Mouse (Mus musculus) myocyte (in vitro differentiated cells): Measurements from ENCODE around the gene Hoxa3. TPM values are rescaled to one million over a fixed set of nuclear protein-coding genes. Genes with fewer than 3 reads are reported as not detected.
A peak's percentile ranks its signal among the peaks of the same experiment; 100 is the strongest.

Experiments used
- H3K27me3 ChIP-seq: one replicate; pipeline ENCODE4 v1.6.1; 2011; ENCODE audit not compliant: control insufficient read depth, insufficient read depth, insufficient read length
- H3K36me3 ChIP-seq: one replicate; pipeline ENCODE4 v1.6.1; 2011; ENCODE audit not compliant: control insufficient read depth, insufficient read depth
- H3K4me2 ChIP-seq: one replicate; pipeline ENCODE4 v1.6.1; 2011; ENCODE audit warnings: low read depth, control low read depth
- H3K4me3 ChIP-seq: one replicate; pipeline ENCODE4 v1.5.1; 2011; ENCODE audit warnings: mild to moderate bottlenecking, control low read depth, moderate library complexity
- H3K79me2 ChIP-seq: one replicate; pipeline ENCODE4 v1.6.1; 2011; ENCODE audit not compliant: control insufficient read depth, insufficient read depth
- H3ac ChIP-seq: one replicate; pipeline ENCODE4 v1.6.1; 2011; ENCODE audit not compliant: control insufficient read depth, insufficient read length
- CEBPB ChIP-seq: IDR thresholded peaks from 2 replicates; pipeline ENCODE4 v1.6.1; 2011; ENCODE audit warnings: mild to moderate bottlenecking, moderate library complexity; ENCODE audit not compliant: poor library complexity, insufficient read depth, severe bottlenecking
- E2F4 ChIP-seq: IDR thresholded peaks from one replicate; pipeline ENCODE4 v1.6.1; 2011; ENCODE audit warnings: mild to moderate bottlenecking, control low read depth, moderate library complexity; ENCODE audit not compliant: insufficient read depth
- MAX ChIP-seq: IDR thresholded peaks from one replicate; pipeline ENCODE4 v1.6.1; 2011; ENCODE audit warnings: low read depth, mild to moderate bottlenecking, control low read depth
- MYOD1 ChIP-seq, 3 experiments: IDR thresholded peaks; one replicate each; pipeline ENCODE4 v1.6.1; 2011; ENCODE audit warnings: control low read depth in 2 of 3, low read depth in 2 of 3, mild to moderate bottlenecking in 2 of 3, moderate library complexity in 1 of 3; ENCODE audit not compliant: insufficient read length in 2 of 3, control insufficient read depth in 1 of 3
- MYOG ChIP-seq, 3 experiments: IDR thresholded peaks; one replicate each; pipeline ENCODE4 v1.6.1; 2011; ENCODE audit warnings: control low read depth in 2 of 3, low read depth in 2 of 3, mild to moderate bottlenecking in 2 of 3; ENCODE audit not compliant: insufficient read length in 2 of 3, control insufficient read depth in 1 of 3, insufficient read depth in 1 of 3
- POLR2A ChIP-seq: IDR thresholded peaks from one replicate; pipeline ENCODE4 v1.6.1; 2011; ENCODE audit warnings: low read depth, mild to moderate bottlenecking, control low read depth, moderate library complexity; ENCODE audit not compliant: insufficient read length
- POLR2AphosphoS2 ChIP-seq: IDR thresholded peaks from one replicate; pipeline ENCODE4 v1.6.1; 2011; ENCODE audit warnings: low read depth, control low read depth; ENCODE audit not compliant: insufficient read length
- REST ChIP-seq: IDR thresholded peaks from one replicate; pipeline ENCODE4 v1.6.1; 2011; ENCODE audit warnings: mild to moderate bottlenecking, control low read depth, moderate library complexity; ENCODE audit not compliant: insufficient read depth, insufficient read length
- SRF ChIP-seq: IDR thresholded peaks from one replicate; pipeline ENCODE4 v1.6.1; 2011; ENCODE audit warnings: low read depth; ENCODE audit not compliant: control insufficient read depth, insufficient read length
- TCF12 ChIP-seq: IDR thresholded peaks from one replicate; pipeline ENCODE4 v1.6.1; 2011; ENCODE audit warnings: mild to moderate bottlenecking, control low read depth; ENCODE audit not compliant: poor library complexity, insufficient read depth, severe bottlenecking
- TCF3 ChIP-seq: IDR thresholded peaks from one replicate; pipeline ENCODE4 v1.6.1; 2011; ENCODE audit warnings: low read depth, control low read depth; ENCODE audit not compliant: insufficient read length
- USF1 ChIP-seq: IDR thresholded peaks from one replicate; pipeline ENCODE4 v1.6.1; 2011; ENCODE audit warnings: low read depth, mild to moderate bottlenecking, control low read depth, moderate library complexity
- polyA plus RNA-seq: library from polyadenylated mRNA; unstranded; fragments of >200 nt; fragmentation: generic; extraction: Trizol; gene quantifications from one replicate; pipeline ENCODE4 v1.2.1, GENCODE M21; 2012; ENCODE audit warnings: missing spikeins

Gene Hoxa3
- polyA plus RNA-seq, 1 experiment = 1.0 TPM

GRCm38 (mm10) chr6:52208072-52208867 is 4.9 kb downstream of the Hoxa3 start, which contains the start of gene Hoxa6:
TSS of gene Hoxa6 (minus strand) at chr6:52208722.
- Histone ChIP-seq H3K36me3 (peaks cover 9% of the 10 kb centered on the region), H3K27me3 (no peaks in the 10 kb centered on the region), H3ac (no peak within 1 kb of the TSS), H3K79me2 (peaks cover 39% of the 10 kb centered on the region), H3K4me3 (peak within 1 kb of the TSS; percentile 67), H3K4me2 (peak within 1 kb of the TSS; percentile 69)
- TF ChIP-seq MAX (no peak), E2F4 (no peak)

GRCm38 (mm10) chr6:52207684-52207976 is 5.5 kb downstream of the Hoxa3 start:
- peak overlapping the region; percentile 67 for H3K4me3 ChIP-seq
- H3ac ChIP-seq = no peak overlapping the region
- peaks cover 39% of the 10 kb centered on the region for H3K79me2 ChIP-seq
- TF ChIP-seq POLR2AphosphoS2 (no peak), REST (no peak), USF1 (no peak), MYOG (IDR thresholded peaks at IDR 0.05; ENCODE audit: control insufficient read depth in 1 of 3, insufficient read depth in 1 of 3, insufficient read length in 2 of 3, low read depth in 2 of 3) (no peak), TCF12 (no peak), MAX (no peak), MYOD1 (IDR thresholded peaks at IDR 0.05; ENCODE audit: control insufficient read depth in 1 of 3, insufficient read length in 2 of 3, low read depth in 2 of 3) (no peak), TCF3 (no peak), CEBPB (no peak), POLR2A (no peak), E2F4 (no peak), SRF (no peak)
- peak overlapping the region; percentile 69 for H3K4me2 ChIP-seq
- peaks cover 9% of the 10 kb centered on the region for H3K36me3 ChIP-seq
- no peaks in the 10 kb centered on the region for H3K27me3 ChIP-seq

GRCm38 (mm10) chr6:52206882-52207683 is 6.1 kb downstream of the Hoxa3 start:
- Histone ChIP-seq H3K36me3 (peaks cover 13% of the 10 kb centered on the region), H3K4me2 (no peak overlapping the region), H3K4me3 (no peak overlapping the region), H3ac (no peak overlapping the region), H3K79me2 (peaks cover 34% of the 10 kb centered on the region), H3K27me3 (no peaks in the 10 kb centered on the region)
- no peak for TF ChIP-seq TCF12
- no peak for TF ChIP-seq MAX
- TF ChIP-seq USF1 = no peak
- no peak for TF ChIP-seq CEBPB
- TF ChIP-seq POLR2AphosphoS2 = no peak
- no peak for TF ChIP-seq E2F4
- TF ChIP-seq MYOD1 (IDR thresholded peaks at IDR 0.05; ENCODE audit: control insufficient read depth in 1 of 3, insufficient read length in 2 of 3, low read depth in 2 of 3) = no peak

GRCm38 (mm10) chr6:52205638-52206621 is 7.2 kb downstream of the Hoxa3 start:
- peaks cover 16% of the 10 kb centered on the region for H3K36me3 ChIP-seq
- no peaks in the 10 kb centered on the region for H3K27me3 ChIP-seq
- peaks cover 27% of the 10 kb centered on the region for H3K79me2 ChIP-seq
- H3K4me3 ChIP-seq = no peak overlapping the region
- no peak overlapping the region for H3K4me2 ChIP-seq
- no peak overlapping the region for H3ac ChIP-seq
- TF ChIP-seq POLR2A = no peak
- no peak for TF ChIP-seq E2F4
- no peak for TF ChIP-seq TCF12
- no peak for TF ChIP-seq CEBPB

- Histone ChIP-seq H3K4me3 (no peak overlapping the region), H3K27me3 (no peaks in the 10 kb centered on the region), H3K4me2 (no peak overlapping the region), H3ac (no peak overlapping the region), H3K36me3 (peaks cover 16% of the 10 kb centered on the region), H3K79me2 (peaks cover 20% of the 10 kb centered on the region)
- TF ChIP-seq MYOG (IDR thresholded peaks at IDR 0.05; ENCODE audit: control insufficient read depth in 1 of 3, insufficient read depth in 1 of 3, insufficient read length in 2 of 3, low read depth in 2 of 3) (no peak), CEBPB (no peak), SRF (no peak), E2F4 (no peak), REST (no peak), POLR2A (no peak), TCF3 (no peak), MAX (no peak), USF1 (no peak), MYOD1 (IDR thresholded peaks at IDR 0.05; ENCODE audit: control insufficient read depth in 1 of 3, insufficient read length in 2 of 3, low read depth in 2 of 3) (no peak), POLR2AphosphoS2 (no peak)
Observed at GRCm38 (mm10) chr6:52205221-52205620, 7.9 kb downstream of the Hoxa3 start.
